In the genomic region with DNA sequence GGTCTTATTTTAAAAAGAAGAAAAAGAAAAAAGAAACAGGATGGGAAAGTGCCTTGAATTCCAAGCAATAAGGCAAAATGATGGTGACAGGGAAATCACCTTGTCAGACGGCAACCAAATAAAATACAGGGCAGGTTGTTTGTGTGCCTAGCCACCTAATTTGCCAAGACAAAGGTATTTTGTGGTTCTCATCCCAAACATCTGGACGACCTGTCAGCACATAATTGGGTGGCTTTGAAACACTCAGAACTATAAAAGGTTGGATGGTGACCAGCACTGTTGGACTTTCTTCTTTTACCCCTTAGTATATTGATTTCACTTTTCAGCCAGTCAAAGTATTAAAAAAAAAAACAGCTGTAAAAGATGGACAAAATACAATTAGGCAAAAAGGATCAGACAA, we compare ENCODE assay signal across 22 mouse cellular contexts. TPM values are rescaled to one million over a fixed set of nuclear protein-coding genes. Genes with fewer than 3 reads are reported as not detected.
"Had no signal": no experiment of that assay in that cellular context is flagged by ENCODE, and none has a peak within 500 bp of the region (broad histone marks: within the 10 kb centered on the region; RNA-seq: fewer than 3 reads in every experiment).

No protein-coding gene starts in this region.

- ATAC-seq: midbrain, embryonic 13.5 days; midbrain, embryonic 15.5 days had no signal

- H3K4me3 ChIP-seq: megakaryocyte, embryonic 14.5 days; midbrain, embryonic 13.5 days; midbrain, embryonic 15.5 days; neural tube, embryonic 12.5 days; stomach, embryonic 15.5 days had no signal

- H3K27me3 ChIP-seq: megakaryocyte, embryonic 14.5 days; midbrain, embryonic 13.5 days; midbrain, embryonic 15.5 days; neural tube, embryonic 12.5 days; stomach, embryonic 15.5 days had no signal

- H3K9me3 ChIP-seq: midbrain, embryonic 13.5 days; midbrain, embryonic 15.5 days; neural tube, embryonic 12.5 days; stomach, embryonic 15.5 days had no signal

- H3K4me2 ChIP-seq: lung, embryonic 14.5 days; midbrain, embryonic 11.5 days; midbrain, embryonic 13.5 days; midbrain, embryonic 15.5 days; neural tube, embryonic 12.5 days; stomach, embryonic 15.5 days had no signal

- H3K36me3 ChIP-seq: midbrain, embryonic 13.5 days; midbrain, embryonic 15.5 days; neural tube, embryonic 12.5 days; stomach, embryonic 15.5 days had no signal

- H3K9ac ChIP-seq: lung, embryonic 14.5 days; midbrain, embryonic 13.5 days; midbrain, embryonic 15.5 days; neural tube, embryonic 12.5 days; stomach, embryonic 15.5 days had no signal

- DNase-seq: lung, adult 18-20 months; lung, embryonic 14.5 days; lung, postnatal 10 days; lung, postnatal 4 days; right cerebral cortex, postnatal 14 days; thymus, adult 2 months; thymus, postnatal 36 days had no signal

- H3K4me1 ChIP-seq: megakaryocyte, embryonic 14.5 days; midbrain, embryonic 13.5 days; midbrain, embryonic 15.5 days; neural tube, embryonic 12.5 days; stomach, embryonic 15.5 days had no signal

- H3K27ac ChIP-seq: midbrain, embryonic 13.5 days; midbrain, embryonic 15.5 days; neural tube, embryonic 12.5 days; stomach, embryonic 15.5 days; stomach, postnatal 0 days had no signal

RNA-seq across cellular contexts. Expression of a gene that starts 58.8 kb away (rescaled TPM):
- total RNA-seq: midbrain, postnatal 0 days; monocyte, adult 5-6 weeks; neutrophil, adult 5-6 weeks had no signal
- polyA plus RNA-seq: liver, embryonic 16.5 days; lung, embryonic 16.5 days; midbrain, embryonic 11.5 days; midbrain, embryonic 13.5 days; midbrain, embryonic 15.5 days; neural tube, embryonic 12.5 days; neural tube, embryonic 14.5 days; spleen, adult 2 months; testis, adult 2 months; thymus, adult 2 months had no signal
